Mouse (Mus musculus) ES-Bruce4 (cell line): Measurements from ENCODE around the gene Bckdha.

Experiments used
- CTCF ChIP-seq: IDR thresholded peaks from one replicate; pipeline ENCODE4 v1.8.1; 2011; ENCODE audit warnings: low read depth, low read length
- POLR2A ChIP-seq: IDR thresholded peaks from one replicate; pipeline ENCODE4 v1.8.1; 2011; ENCODE audit warnings: low read length; ENCODE audit not compliant: insufficient read depth

DNA sequence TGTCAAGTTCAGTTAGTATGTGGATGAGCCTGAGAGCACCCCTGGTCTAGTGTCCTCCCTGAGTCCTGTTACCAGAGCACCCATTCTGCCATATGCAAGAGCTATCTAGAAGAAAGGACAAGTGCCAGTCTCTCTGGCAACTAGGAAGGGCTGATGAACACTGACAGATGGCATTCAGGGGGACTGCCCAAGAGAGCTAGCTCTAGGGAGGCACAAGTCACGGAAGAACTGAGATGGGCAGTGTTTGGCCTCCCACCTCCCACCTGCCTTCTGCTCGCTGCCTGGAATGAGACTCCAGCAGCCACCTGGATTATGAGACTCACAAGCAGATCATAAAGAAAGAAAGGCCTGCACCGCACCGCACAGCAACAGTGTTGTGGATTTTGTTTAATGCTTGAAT is 19.0 kb downstream of the Bckdha start:
- no peak for TF ChIP-seq CTCF
- TF ChIP-seq POLR2A: no peak
